Mouse (Mus musculus): ENCODE data around the gene Brd3os. TPM values are rescaled to one million over a fixed set of nuclear protein-coding genes. Genes with fewer than 3 reads are reported as not detected.

The Brd3os gene
- polyA plus RNA-seq, 1 experiment from 2014 or later, result 2.9 TPM

DNA sequence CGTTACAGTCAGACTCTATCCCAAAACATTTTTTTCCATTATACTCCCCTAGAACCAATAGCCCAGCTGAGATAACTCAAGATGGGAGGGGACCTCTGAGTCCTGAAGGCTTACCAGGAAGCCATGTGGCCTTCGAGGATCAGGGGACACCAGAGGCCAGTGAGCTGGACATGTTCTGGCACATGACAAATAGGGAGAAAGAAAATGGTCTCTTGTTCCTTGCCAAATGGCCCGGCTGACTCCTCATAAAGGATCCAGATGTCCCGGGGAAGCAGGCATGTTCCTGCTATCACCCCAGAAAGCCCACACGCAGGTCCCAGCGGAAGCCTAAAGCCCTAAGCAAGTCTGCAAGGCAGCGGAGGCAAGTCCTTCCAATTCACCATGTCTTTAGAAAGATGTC is 18.5 kb upstream of the Brd3os start:
- no peak overlapping the region for H3K9ac ChIP-seq
- WGBS, result 79% methylated on average over 7 of the region's 7 CpGs
- peaks cover 49% of the 10 kb centered on the region for H3K4me1 ChIP-seq (replicated peaks)
- no peaks in the 10 kb centered on the region for H3K36me3 ChIP-seq
- no peak for ATAC-seq (ENCODE audit: insufficient number of reproducible peaks, low FRiP score)
- no peak overlapping the region for H3K4me3 ChIP-seq
- H3K9me3 ChIP-seq (replicated peaks), result no peaks in the 10 kb centered on the region
- no peaks in the 10 kb centered on the region for H3K27me3 ChIP-seq (replicated peaks)
- H3K4me2 ChIP-seq, result no peak overlapping the region
- no peak overlapping the region for H3K27ac ChIP-seq (ENCODE audit: poor library complexity, severe bottlenecking)

DNA sequence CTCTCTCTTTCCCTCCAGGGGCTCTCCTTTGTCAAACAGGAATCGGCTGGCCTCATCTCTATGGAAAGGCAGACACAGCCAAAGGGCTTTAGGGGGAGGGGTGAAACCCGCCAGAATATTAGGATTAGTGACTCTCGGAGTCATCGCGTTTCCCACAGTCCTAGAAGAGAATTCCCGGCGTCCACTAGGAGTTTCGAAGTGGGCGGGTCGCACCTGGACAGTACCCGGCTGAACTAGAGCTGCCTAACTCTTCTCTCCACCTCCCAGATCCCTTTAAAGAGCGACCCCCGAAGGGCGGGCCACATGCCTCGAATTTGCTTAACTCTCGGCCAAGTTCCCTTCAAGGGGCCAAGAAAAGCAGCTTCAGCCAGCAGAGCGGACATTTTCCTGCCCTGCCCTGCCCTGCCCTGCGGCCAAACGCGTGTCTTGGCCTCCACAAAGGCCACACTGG is 16.9 kb upstream of the Brd3os start:
- Histone ChIP-seq H3K27me3 (replicated peaks) (peaks cover 4% of the 10 kb centered on the region; the same call in 1 of the 2 replicates), H3K9ac (peak overlapping the region; percentile 87), H3K4me1 (replicated peaks) (peaks cover 34% of the 10 kb centered on the region), H3K4me2 (peak overlapping the region; percentile 99), H3K4me3 (peak overlapping the region; percentile 73), H3K36me3 (no peaks in the 10 kb centered on the region), H3K27ac (ENCODE audit: poor library complexity, severe bottlenecking) (0 out of 2 replicates have a peak overlapping the region, but pooled peaks have one; percentile 3), H3K9me3 (replicated peaks) (no peaks in the 10 kb centered on the region)
- WGBS, result 1% methylated on average over 20 of the region's 20 CpGs
- ATAC-seq (ENCODE audit: insufficient number of reproducible peaks, low FRiP score), result no peak

DNA sequence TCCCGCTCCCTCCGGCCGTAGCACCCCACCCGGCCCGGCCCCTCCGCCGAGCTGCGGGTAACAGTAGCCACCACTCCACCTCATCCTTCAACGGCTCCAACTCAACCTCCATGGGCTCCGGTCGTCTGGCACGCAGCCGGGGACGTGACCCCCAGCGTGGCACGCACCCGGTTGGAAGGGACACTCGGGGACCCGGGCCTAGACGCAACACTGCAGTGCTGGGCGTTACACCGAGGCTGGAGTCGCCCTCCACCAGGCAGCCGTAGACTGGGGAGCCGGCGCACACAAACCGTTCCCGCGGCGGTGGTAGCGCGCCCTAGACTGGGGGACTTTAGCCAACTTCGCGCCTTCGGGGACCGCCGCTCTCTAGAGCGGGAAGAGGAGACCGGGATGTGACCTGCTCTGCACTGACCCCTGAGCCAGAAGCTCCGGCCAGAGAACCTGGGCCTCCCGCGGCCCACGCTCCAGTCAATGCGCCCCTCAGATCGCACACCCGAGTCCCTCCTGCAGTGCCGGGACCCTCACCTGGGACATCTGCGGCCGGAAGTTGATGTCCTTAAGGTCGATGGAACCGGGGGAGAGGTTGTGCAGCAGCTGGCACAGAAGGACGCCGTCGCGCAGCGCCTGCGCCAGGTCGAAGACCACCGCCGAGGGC is 16.2 kb upstream of the Brd3os start:
- H3K9ac ChIP-seq, result peak overlapping the region; percentile 87
- peaks cover 32% of the 10 kb centered on the region for H3K4me1 ChIP-seq (replicated peaks)
- peak overlapping the region; percentile 26; the same call in 1 of the 2 replicates for H3K27ac ChIP-seq (ENCODE audit: poor library complexity, severe bottlenecking)
- H3K4me3 ChIP-seq, result peak overlapping the region; percentile 73
- ATAC-seq (ENCODE audit: insufficient number of reproducible peaks, low FRiP score), result 0 out of 2 replicates have a peak, but pooled peaks have one; percentile 3
- peak overlapping the region; percentile 99 for H3K4me2 ChIP-seq
- peaks cover 10% of the 10 kb centered on the region; the same call in 1 of the 2 replicates for H3K27me3 ChIP-seq (replicated peaks)
- WGBS, result under 1% methylated on average over 56 of the region's 60 CpGs
- H3K36me3 ChIP-seq, result no peaks in the 10 kb centered on the region
- H3K9me3 ChIP-seq (replicated peaks), result no peaks in the 10 kb centered on the region

DNA sequence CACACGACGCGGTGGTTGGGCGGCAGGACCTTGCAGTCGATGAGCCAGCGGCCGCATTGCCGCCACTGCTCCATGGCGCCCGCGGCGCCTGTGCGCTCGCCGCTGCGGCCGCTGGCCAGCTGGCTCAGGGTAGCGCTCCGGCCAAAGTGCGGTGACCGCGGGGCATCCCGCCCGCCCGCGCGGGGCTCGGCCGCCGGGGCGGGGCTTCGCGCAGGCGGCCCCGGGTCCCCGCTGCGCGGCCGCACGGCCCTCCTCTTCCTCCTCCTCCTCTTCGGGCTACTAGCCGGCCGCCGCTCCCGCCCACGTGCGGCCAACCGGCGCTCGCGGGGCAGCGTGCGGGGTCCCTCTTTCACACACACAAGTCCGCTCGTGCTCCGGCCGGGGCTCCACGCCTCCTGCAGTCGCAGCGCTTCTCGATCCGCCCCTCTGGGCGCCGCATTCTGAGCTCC is 15.7 kb upstream of the Brd3os start:
- 1% methylated on average over 50 of the region's 64 CpGs for WGBS
- ATAC-seq (ENCODE audit: insufficient number of reproducible peaks, low FRiP score), result peak; percentile 68
- Histone ChIP-seq H3K27me3 (replicated peaks) (peaks cover 13% of the 10 kb centered on the region; the same call in 1 of the 2 replicates), H3K36me3 (no peaks in the 10 kb centered on the region), H3K4me3 (peak overlapping the region; percentile 73), H3K9me3 (replicated peaks) (no peaks in the 10 kb centered on the region), H3K27ac (ENCODE audit: poor library complexity, severe bottlenecking) (peak overlapping the region; percentile 26; the same call in 1 of the 2 replicates), H3K4me2 (peak overlapping the region; percentile 99), H3K4me1 (replicated peaks) (peaks cover 32% of the 10 kb centered on the region), H3K9ac (peak overlapping the region; percentile 87)

DNA sequence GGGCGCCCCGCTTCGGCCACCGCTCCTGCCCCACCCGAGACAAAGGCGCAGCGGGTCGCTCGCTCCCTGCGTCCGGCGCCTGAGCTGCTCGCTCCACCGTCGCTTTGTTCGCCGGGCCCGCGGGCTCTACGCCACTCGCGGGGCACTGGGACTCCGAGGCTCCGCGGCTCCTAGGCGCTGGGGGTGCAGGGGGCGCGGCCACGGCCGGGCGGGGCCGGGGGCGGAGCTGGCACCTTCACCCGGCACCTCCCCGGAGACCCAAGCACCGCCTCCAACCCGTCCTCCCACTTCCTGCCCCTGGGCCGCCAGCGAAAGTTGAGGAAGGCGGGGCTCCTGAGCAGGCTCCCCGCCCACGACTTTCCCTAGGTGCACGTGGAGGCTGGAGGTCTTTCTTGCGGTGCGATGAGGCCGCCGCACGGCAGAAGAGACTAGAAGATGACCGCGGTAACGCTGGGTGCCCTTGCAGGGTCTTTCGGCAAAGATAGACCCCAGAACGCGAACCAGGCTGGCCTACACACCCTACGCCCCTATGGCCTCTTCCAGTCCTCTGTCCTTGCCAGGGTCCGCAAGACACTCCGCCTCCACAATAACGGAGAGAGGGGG is 15.2 kb upstream of the Brd3os start, which contains the start of gene Vav2:
Vav2 (minus strand) TSS at position 179 of the 603 bp plus-strand sequence.
- WGBS, result under 1% methylated on average over 58 of the region's 58 CpGs
- H3K4me3 ChIP-seq, result peak within 1 kb of the TSS; percentile 73
- peak within 1 kb of the TSS; percentile 87 for H3K9ac ChIP-seq
- H3K4me1 ChIP-seq (replicated peaks), result peaks cover 29% of the 10 kb centered on the region
- H3K4me2 ChIP-seq, result peak within 1 kb of the TSS; percentile 99
- peaks cover 13% of the 10 kb centered on the region; the same call in 1 of the 2 replicates for H3K27me3 ChIP-seq (replicated peaks)
- H3K9me3 ChIP-seq (replicated peaks), result no peaks in the 10 kb centered on the region
- ATAC-seq (ENCODE audit: insufficient number of reproducible peaks, low FRiP score), result peak; percentile 96
- H3K27ac ChIP-seq (ENCODE audit: poor library complexity, severe bottlenecking), result peak within 1 kb of the TSS; percentile 26; the same call in 1 of the 2 replicates
- H3K36me3 ChIP-seq, result no peaks in the 10 kb centered on the region

DNA sequence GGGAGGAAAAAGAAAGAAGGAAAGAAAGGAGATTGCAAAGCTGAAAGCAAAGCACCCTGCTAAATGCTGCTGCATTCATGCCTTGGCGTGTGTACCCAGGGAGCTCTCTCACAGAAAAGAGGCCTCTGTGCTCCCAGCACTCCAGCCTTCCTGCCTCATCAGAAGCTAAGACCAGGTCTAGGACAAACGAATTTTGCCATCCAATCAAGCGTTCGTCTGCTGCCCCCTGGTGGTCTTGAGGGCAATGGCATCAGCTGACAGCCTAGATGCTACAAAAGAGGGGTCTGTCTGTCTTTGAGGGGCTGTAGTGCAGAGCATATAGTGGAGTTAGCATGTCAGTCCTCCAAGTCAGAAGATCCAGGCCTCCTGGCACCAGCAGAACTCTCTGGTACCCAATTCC is 14.1 kb upstream of the Brd3os start:
- Histone ChIP-seq H3K9me3 (replicated peaks) (no peaks in the 10 kb centered on the region), H3K27me3 (replicated peaks) (peaks cover 13% of the 10 kb centered on the region; the same call in 1 of the 2 replicates), H3K9ac (no peak overlapping the region), H3K27ac (ENCODE audit: poor library complexity, severe bottlenecking) (no peak overlapping the region), H3K36me3 (no peaks in the 10 kb centered on the region), H3K4me2 (no peak overlapping the region), H3K4me3 (no peak overlapping the region), H3K4me1 (replicated peaks) (peaks cover 29% of the 10 kb centered on the region)
- no peak for ATAC-seq (ENCODE audit: insufficient number of reproducible peaks, low FRiP score)
- under 1% methylated on average over 4 of the region's 4 CpGs for WGBS

DNA sequence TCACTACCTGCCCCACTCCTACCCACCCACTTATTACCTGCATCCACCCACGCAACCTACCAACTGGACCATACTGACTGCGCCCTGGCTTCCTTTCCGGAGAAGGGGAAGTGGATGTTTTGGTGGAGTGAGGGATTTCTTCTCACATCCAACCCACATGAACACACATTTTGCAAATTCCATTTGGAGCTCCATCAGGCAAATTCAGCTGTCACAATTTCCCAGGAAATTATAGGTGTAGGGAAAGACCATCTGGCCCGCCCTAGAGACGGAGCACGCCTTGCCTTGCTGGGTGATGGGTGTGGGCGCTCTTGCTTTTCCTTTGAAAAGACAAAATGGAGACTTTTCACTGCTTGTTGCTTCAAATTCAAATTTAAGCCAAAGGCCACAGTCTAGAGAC is 11.5 kb upstream of the Brd3os start:
- no peak overlapping the region for H3K27ac ChIP-seq (ENCODE audit: poor library complexity, severe bottlenecking)
- 93% methylated on average over 7 of the region's 7 CpGs for WGBS
- no peak overlapping the region for H3K4me3 ChIP-seq
- peaks cover 13% of the 10 kb centered on the region; the same call in 1 of the 2 replicates for H3K27me3 ChIP-seq (replicated peaks)
- H3K4me1 ChIP-seq (replicated peaks), result peaks cover 18% of the 10 kb centered on the region
- no peak overlapping the region for H3K9ac ChIP-seq
- no peaks in the 10 kb centered on the region for H3K36me3 ChIP-seq
- ATAC-seq (ENCODE audit: insufficient number of reproducible peaks, low FRiP score), result no peak
- no peaks in the 10 kb centered on the region for H3K9me3 ChIP-seq (replicated peaks)
- H3K4me2 ChIP-seq, result no peak overlapping the region

DNA sequence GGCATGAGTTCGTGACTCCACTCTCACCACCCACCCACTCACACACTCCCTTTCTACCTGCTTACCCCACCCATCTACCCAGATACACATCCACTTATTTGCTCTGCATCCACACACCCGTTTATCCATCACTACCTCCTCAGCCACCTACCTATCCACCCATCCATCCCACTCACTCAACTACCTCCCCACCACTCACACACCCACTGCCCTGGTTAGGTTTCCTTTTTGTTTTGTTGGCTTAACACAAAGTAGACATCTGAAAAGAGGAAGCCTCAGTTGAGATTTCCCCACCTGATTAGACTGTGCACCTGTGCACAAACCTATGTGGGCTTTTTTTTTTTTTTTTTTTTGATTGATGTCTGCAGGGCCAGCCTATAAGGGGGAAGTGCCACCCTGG is 9.5 kb upstream of the Brd3os start:
- peaks cover 10% of the 10 kb centered on the region for H3K4me1 ChIP-seq (replicated peaks)
- no peak overlapping the region for H3K9ac ChIP-seq
- H3K4me3 ChIP-seq, result no peak overlapping the region
- 70% methylated on average over 2 of the region's 2 CpGs for WGBS
- peaks cover 13% of the 10 kb centered on the region; the same call in 1 of the 2 replicates for H3K27me3 ChIP-seq (replicated peaks)
- no peaks in the 10 kb centered on the region for H3K9me3 ChIP-seq (replicated peaks)
- H3K36me3 ChIP-seq, result no peaks in the 10 kb centered on the region
- H3K4me2 ChIP-seq, result no peak overlapping the region
- no peak for ATAC-seq (ENCODE audit: insufficient number of reproducible peaks, low FRiP score)
- H3K27ac ChIP-seq (ENCODE audit: poor library complexity, severe bottlenecking), result no peak overlapping the region

DNA sequence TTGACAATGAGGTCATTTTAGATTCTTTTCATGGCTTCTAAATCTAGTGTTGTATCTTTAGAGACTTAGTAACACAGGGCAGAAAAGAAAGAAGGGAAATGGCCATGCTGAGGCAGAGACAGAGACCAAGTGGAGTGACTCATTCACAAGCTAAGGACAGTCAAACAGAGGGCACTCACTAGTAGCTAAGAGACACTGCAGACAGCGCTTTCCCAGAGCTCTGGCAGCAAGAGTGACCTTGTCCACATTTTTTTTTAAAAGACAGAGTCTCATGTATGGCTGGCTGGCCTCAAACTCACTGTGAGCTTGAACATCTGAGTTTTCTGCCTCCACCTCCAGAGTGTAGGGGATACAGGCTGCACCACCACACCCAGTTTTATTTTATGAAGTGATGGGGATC is 4.2 kb upstream of the Brd3os start:
- ATAC-seq (ENCODE audit: insufficient number of reproducible peaks, low FRiP score), result no peak

DNA sequence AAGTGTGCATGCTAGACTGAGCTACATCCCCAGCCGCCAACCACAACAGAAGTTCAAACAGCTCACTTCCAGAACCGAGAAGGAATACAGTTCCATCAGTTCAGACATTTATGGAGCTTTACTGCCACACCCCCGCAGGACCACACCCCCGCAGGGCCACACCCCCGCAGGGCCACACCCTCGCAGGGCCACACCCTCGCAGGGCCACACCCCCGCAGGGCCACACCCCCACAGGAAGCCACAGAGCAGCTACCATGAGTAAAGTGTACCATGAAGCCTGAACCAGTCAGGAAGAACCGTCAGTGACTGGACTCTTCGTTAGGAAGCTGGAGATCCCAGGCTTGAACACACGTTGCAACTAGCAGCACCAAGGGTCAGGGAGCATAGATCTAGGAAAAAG is 3.8 kb upstream of the Brd3os start:
- Histone ChIP-seq H3K9ac (no peak overlapping the region), H3K27me3 (replicated peaks) (no peaks in the 10 kb centered on the region), H3K9me3 (replicated peaks) (no peaks in the 10 kb centered on the region), H3K4me1 (replicated peaks) (peaks cover 27% of the 10 kb centered on the region), H3K36me3 (no peaks in the 10 kb centered on the region), H3K4me2 (no peak overlapping the region), H3K27ac (ENCODE audit: poor library complexity, severe bottlenecking) (no peak overlapping the region), H3K4me3 (no peak overlapping the region)
- no peak for ATAC-seq (ENCODE audit: insufficient number of reproducible peaks, low FRiP score)
- 19% methylated on average over 11 of the region's 11 CpGs for WGBS

More for the DNA sequence above, 4.2 kb upstream of the Brd3os start:
- Histone ChIP-seq H3K27ac (ENCODE audit: poor library complexity, severe bottlenecking) (0 out of 2 replicates have a peak overlapping the region, but pooled peaks have one; percentile 20), H3K4me3 (no peak overlapping the region), H3K9ac (no peak overlapping the region), H3K4me2 (no peak overlapping the region), H3K4me1 (replicated peaks) (peaks cover 22% of the 10 kb centered on the region), H3K27me3 (replicated peaks) (no peaks in the 10 kb centered on the region), H3K36me3 (no peaks in the 10 kb centered on the region), H3K9me3 (replicated peaks) (no peaks in the 10 kb centered on the region)
- 29% methylated on average over 1 of the region's 1 CpGs for WGBS

Data from heart, embryonic 12.5 days (tissue).